Mouse (Mus musculus) midbrain, postnatal 0 days (tissue): ENCODE data around the gene Cygb. TPM values are rescaled to one million over a fixed set of nuclear protein-coding genes. Genes with fewer than 3 reads are reported as not detected.
A peak's percentile ranks its signal among the peaks of the same experiment; 100 is the strongest.

ENCODE experiments used
- ATAC-seq: fragments of 200-750 bp; cut with Nextera tagmentation; 2 replicates; pipeline ENCODE4 v1.8.0; 2017; ENCODE audit warnings: moderate number of reproducible peaks, mild to moderate bottlenecking, moderate TSS enrichment, moderate library complexity; ENCODE audit not compliant: low FRiP score
- DNase-seq: peaks from one replicate; pipeline ENCODE4 v3.0.0-alpha.2; 2015; ENCODE audit warnings: low spot score
- H3K27ac ChIP-seq: fragments of 300-500 bp; sonication (generic); 2 replicates; pipeline ENCODE4 v1.5.1; 2014; ENCODE audit warnings: low read depth, mild to moderate bottlenecking, low read length, mixed read lengths
- H3K27me3 ChIP-seq: fragments of 300-500 bp; sonication (generic); 2 replicates; pipeline ENCODE4 v1.6.1; 2014; ENCODE audit warnings: low read length, control low read depth, mixed read lengths; ENCODE audit not compliant: insufficient read depth
- H3K36me3 ChIP-seq: fragments of 300-500 bp; sonication (generic); 2 replicates; pipeline ENCODE4 v1.6.1; 2014; ENCODE audit warnings: low read length, control low read depth, mixed read lengths; ENCODE audit not compliant: insufficient read depth
- H3K4me1 ChIP-seq: fragments of 300-500 bp; sonication (generic); 2 replicates; pipeline ENCODE4 v1.6.1; 2014; ENCODE audit warnings: mild to moderate bottlenecking, control low read depth, antibody characterized with exemption, low read length, mixed read lengths; ENCODE audit not compliant: insufficient read depth
- H3K4me2 ChIP-seq: fragments of 300-500 bp; sonication (generic); 2 replicates; pipeline ENCODE4 v1.6.1; 2014; ENCODE audit warnings: low read depth, mild to moderate bottlenecking, low read length, mixed read lengths; ENCODE audit not compliant: poor library complexity, severe bottlenecking
- H3K4me3 ChIP-seq: fragments of 300-500 bp; sonication (generic); 2 replicates; pipeline ENCODE4 v1.5.1; 2014; ENCODE audit warnings: low read depth, mild to moderate bottlenecking, low read length, moderate library complexity
- H3K9ac ChIP-seq: fragments of 300-500 bp; sonication (generic); replicated peaks from 2 replicates; pipeline ENCODE4 v1.6.1; 2014; ENCODE audit warnings: mild to moderate bottlenecking, low read length, moderate library complexity, mixed read lengths; ENCODE audit not compliant: poor library complexity, severe bottlenecking
- H3K9me3 ChIP-seq: fragments of 300-500 bp; sonication (generic); 2 replicates; pipeline ENCODE4 v1.6.1; 2016; ENCODE audit warnings: low read length, control low read depth
- CTCF ChIP-seq: IDR thresholded peaks from 2 replicates; pipeline ENCODE4 v1.5.1; 2016; ENCODE audit warnings: antibody characterized with exemption, mild to moderate bottlenecking
- WGBS: fragments of 180-500 bp; shearing (Covaris S2); extraction: QIAGEN DNeasy Blood & Tissue Kit; methylation state at CpG from one replicate; pipeline ENCODE4 v1.1.7; 2014; 5-methylcytosine and 5-hydroxymethylcytosine counted together
- polyA plus RNA-seq: library from polyadenylated mRNA; unstranded; fragments of >200 nt; fragmentation: Nextera tagmentation; extraction: Ambion mirVana; gene quantifications from 2 replicates; pipeline ENCODE4 v1.2.1, GENCODE M21; 2015
- total RNA-seq: library from RNA; depleted of rRNA; stranded (reverse); fragments of >200 nt; gene quantifications from 2 replicates; pipeline ENCODE4 v1.2.3, GENCODE M21; 2014

Gene Cygb
- total and polyA plus RNA-seq, 2 experiments from 2014 or later = 40.5 to 44.2 TPM

DNA sequence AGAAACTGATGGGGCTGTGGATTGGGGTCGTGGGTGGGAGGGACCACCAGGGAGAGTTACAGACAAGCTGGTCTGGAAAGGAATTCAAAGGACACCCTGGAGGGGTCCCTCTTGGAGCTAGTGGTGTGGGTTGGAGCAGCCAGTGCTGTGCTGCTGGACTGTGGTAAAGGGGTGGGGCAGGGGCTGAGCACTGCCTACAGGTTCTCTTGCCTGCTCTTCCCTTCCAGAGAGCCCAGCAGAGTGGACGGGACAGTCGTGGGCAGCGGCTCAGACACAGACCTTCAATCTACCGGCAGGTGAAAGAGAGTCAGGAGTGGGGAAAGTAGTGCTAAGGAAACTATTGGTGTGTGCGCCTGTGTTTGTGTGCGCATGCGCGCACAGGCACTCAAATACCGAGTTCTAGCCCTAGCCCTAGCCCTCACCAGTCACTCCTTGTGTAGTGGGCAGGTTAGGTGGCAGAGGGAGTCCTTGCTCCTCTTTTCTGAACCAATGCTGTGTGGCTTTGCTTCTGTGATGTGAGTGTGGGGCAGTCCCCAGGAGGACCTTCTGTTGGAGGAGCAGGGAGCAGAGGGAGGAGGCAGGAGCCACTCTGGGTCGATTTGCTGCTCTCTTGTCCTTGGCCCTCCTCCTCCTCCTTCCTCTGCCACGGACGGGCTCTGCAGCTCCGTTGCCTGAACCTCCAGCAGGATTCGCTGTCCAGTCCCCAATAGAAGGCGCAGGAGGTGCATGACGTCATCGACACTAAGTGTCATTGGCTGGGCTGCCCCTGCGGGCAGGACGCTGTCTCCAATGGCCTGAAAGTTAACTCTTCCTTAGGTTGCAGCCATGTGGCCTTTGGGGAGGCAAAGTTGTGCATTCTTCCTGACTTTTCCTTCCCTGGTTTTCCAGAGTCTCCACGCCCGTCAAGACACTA, 3.5 kb upstream of the Cygb start:
- TF ChIP-seq CTCF = peak; percentile 73
- DNase-seq = peak; percentile 97
- Histone ChIP-seq H3K27me3 (no peaks in the 10 kb centered on the region), H3K4me3 (peak overlapping the region; percentile 24), H3K27ac (peak overlapping the region; percentile 55; the same call in 1 of the 2 replicates), H3K4me1 (peaks cover 20% of the 10 kb centered on the region), H3K9ac (0 out of 2 replicates have a peak overlapping the region, but pooled peaks have one; percentile 29), H3K9me3 (no peaks in the 10 kb centered on the region), H3K4me2 (peak overlapping the region; percentile 52), H3K36me3 (no peaks in the 10 kb centered on the region)
- ATAC-seq = peak; percentile 81
- 7% methylated on average over 22 of the region's 22 CpGs for WGBS

DNA sequence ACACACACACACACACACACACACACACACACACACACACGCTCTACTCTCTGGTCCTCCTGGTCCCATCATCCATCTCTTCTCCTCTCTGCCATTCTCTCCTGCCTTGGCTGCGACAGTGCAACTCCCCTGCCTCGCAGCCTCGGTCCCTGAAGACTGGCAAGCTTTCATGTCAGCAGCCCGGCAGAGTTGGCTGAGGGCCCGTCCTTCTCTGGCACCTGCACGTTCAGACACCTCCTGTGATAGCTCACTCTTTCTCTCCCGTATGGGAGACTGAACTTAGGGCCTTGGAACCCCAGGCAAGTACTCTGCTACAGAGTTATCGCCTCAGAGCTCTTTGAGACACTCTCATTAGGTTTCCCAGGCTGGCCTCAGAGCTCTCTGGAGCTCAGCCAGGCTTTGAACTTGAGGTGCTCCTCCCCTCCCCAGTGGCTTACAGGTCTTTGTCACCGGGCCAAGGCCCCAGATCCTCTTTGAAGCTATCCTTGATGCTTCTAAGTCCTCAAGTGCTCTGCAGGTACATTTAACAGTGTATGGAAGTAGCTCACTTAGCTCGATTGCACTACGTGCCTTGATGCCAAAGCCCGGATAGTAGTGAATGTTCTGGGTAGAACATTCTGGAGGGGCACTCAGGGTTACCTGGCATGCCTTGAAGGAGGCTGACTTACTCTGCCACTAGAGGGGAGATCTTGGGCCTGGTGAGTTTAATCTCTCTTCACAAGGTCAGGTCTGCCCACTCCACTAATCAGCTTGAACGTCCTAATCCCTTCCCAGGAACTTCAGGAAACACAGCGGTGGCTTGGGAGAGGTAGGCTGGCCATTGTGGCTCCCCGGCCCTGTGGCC, 2.5 kb upstream of the Cygb start:
- Histone ChIP-seq H3K9ac (no peak overlapping the region), H3K27ac (no peak overlapping the region), H3K27me3 (no peaks in the 10 kb centered on the region), H3K4me2 (no peak overlapping the region), H3K4me3 (no peak overlapping the region), H3K4me1 (peaks cover 15% of the 10 kb centered on the region; the same call in 1 of the 2 replicates), H3K36me3 (no peaks in the 10 kb centered on the region), H3K9me3 (no peaks in the 10 kb centered on the region)
- ATAC-seq (no peak), DNase-seq (no peak)
- TF ChIP-seq CTCF = no peak
- WGBS = 50% methylated on average over 16 of the region's 16 CpGs

DNA sequence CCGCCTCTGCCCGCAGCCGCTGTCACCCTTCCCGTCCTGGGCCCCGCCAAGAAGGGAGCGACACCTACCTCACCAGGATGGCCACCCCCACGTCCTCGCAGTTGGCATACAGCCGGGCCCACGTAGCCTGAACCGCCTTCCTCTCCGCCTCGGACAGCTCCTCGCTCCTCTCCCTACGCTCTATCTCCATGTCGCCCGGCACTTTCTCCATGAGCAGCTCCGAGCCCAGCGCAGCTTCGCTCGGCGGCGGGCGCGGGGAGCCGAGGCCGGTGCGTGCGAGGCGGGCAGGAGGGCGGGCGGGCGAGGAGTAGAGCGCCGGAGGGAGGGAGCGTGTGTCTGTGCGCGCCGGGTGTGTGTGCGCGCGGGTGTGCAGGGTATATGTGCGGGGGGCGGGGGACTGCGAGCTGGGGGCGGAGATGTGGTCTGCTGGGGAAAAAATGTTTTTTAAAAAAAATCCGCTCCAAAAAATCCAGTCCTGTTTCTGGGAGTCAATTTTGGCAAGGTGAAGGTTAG, 348 bp downstream of the Cygb start:
- TF ChIP-seq CTCF = no peak
- WGBS = under 1% methylated on average over 46 of the region's 47 CpGs
- Histone ChIP-seq H3K9me3 (no peaks in the 10 kb centered on the region), H3K4me3 (peak overlapping the region; percentile 69), H3K27me3 (no peaks in the 10 kb centered on the region), H3K4me1 (peaks cover 10% of the 10 kb centered on the region; the same call in 1 of the 2 replicates), H3K9ac (peak overlapping the region; percentile 86), H3K4me2 (peak overlapping the region; percentile 79), H3K36me3 (peaks cover 10% of the 10 kb centered on the region), H3K27ac (0 out of 2 replicates have a peak overlapping the region, but pooled peaks have one; percentile 26)
- DNase-seq (peak; percentile 56), ATAC-seq (peak; percentile 41; the same call in 1 of the 2 replicates)

DNA sequence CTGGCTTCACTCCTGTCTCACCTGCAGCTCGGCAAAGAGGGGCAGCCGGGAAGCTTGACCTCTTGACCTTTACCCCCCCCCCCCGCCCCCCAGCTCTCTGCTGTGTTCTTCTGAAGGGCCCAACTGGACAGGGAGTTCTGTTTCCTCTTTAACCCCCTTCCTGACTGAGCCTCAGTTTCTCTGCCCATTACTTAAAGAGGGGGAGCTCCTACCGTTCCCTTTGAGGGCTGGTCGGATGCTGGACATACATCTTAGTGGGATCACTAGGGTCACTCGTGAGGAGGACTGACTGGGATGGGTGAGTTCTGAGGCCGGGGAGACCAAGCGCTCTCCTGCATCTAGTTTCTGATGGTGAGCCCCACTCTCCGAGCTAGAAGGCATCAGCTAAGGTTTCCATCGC, 879 bp downstream of the Cygb start, which contains the start of gene Prcd:
Prcd (plus strand) TSS at position 301 of the 400 bp plus-strand sequence.
- H3K27ac ChIP-seq = 0 out of 2 replicates have a peak within 1 kb of the TSS, but pooled peaks have one; percentile 26
- no peak for ATAC-seq
- TF ChIP-seq CTCF = no peak
- peak within 1 kb of the TSS; percentile 86 for H3K9ac ChIP-seq
- H3K4me2 ChIP-seq = peak within 1 kb of the TSS; percentile 79
- peaks cover 10% of the 10 kb centered on the region; the same call in 1 of the 2 replicates for H3K4me1 ChIP-seq
- no peaks in the 10 kb centered on the region for H3K9me3 ChIP-seq
- 5% methylated on average over 9 of the region's 10 CpGs for WGBS
- H3K36me3 ChIP-seq = peaks cover 10% of the 10 kb centered on the region
- peak within 1 kb of the TSS; percentile 69 for H3K4me3 ChIP-seq
- DNase-seq = no peak
- H3K27me3 ChIP-seq = no peaks in the 10 kb centered on the region

DNA sequence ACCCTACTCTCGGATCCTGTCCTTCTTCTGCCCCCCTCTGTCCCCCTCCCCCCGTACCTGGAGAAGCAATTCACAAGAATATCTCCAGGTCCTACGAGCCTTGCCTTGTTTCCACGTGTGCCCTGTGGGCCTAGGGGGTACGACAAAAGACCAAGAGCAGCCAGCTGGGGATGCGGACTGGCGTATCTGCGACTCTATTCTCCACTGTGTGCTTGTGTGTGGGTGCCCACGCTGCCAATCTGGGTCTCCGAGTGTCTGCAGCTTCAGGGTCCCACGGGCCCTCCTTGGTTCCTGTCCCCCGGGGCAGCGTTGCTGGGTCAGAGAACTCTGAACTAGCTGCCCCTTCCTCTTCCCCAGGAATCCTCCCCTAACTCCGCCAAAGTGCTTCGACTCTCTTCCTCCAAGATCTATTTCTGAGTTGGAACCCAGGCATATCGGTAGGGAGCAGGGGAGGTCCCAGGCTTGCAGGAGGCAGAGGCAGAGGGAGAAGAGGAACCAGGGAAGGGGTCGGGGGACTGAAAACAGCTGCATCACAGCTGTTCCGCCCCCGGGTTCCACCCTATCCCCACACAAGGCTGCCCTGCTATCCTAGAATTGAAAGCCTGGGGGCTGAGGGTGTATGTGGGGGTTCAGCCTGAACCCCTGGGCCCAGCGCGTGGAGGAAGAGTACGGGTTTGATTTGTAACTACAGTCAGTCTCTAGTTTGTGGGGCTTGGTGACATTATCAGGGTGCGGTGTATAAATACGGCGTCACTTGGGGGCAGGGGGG, 1.6 kb downstream of the Cygb start:
- Histone ChIP-seq H3K9ac (peak overlapping the region; percentile 86), H3K4me2 (peak overlapping the region; percentile 79), H3K4me1 (peaks cover 8% of the 10 kb centered on the region; the same call in 1 of the 2 replicates), H3K27ac (no peak overlapping the region), H3K27me3 (no peaks in the 10 kb centered on the region), H3K9me3 (no peaks in the 10 kb centered on the region), H3K36me3 (peaks cover 10% of the 10 kb centered on the region), H3K4me3 (peak overlapping the region; percentile 69)
- no peak for TF ChIP-seq CTCF
- WGBS = 65% methylated on average over 25 of the region's 25 CpGs
- DNase-seq = no peak
- no peak for ATAC-seq
